Mouse (Mus musculus): Measurements from ENCODE around the gene Gldc.

GRCm38 (mm10) chr19:30174919-30175571 lies at the start of gene Gldc:
- TF ChIP-seq POLR2A (IDR thresholded peaks at IDR 0.05; ENCODE audit: low read depth, low read length) (no peak), CTCF (IDR thresholded peaks at IDR 0.05; ENCODE audit: extremely low read depth, insufficient read length, insufficient replicate concordance, low read depth, low read length) (no peak)
